Mouse (Mus musculus) gastrocnemius, adult 8-10 months (tissue): ENCODE measurements around the gene Ccdc126. TPM values are rescaled to one million over a fixed set of nuclear protein-coding genes. Genes with fewer than 3 reads are reported as not detected.
"Not testable (repeated sequence)": the region's sequence is repeated elsewhere in the genome, so short reads cannot be mapped to it uniquely, and the experiment has no call there.

Experiments
- DNase-seq, 2 experiments: peaks; one replicate each; pipeline ENCODE4 v3.0.0; 2022; ENCODE audit warnings: low spot score in 2 of 2
- total RNA-seq, 4 experiments: library from RNA; stranded (reverse); gene quantifications; 2 replicates each; pipeline ENCODE4 v1.2.4; 2022

Gene Ccdc126
- total RNA-seq = 1 to 10 TPM; 1.6 to 2.2 (median 1.8) TPM

DNA sequence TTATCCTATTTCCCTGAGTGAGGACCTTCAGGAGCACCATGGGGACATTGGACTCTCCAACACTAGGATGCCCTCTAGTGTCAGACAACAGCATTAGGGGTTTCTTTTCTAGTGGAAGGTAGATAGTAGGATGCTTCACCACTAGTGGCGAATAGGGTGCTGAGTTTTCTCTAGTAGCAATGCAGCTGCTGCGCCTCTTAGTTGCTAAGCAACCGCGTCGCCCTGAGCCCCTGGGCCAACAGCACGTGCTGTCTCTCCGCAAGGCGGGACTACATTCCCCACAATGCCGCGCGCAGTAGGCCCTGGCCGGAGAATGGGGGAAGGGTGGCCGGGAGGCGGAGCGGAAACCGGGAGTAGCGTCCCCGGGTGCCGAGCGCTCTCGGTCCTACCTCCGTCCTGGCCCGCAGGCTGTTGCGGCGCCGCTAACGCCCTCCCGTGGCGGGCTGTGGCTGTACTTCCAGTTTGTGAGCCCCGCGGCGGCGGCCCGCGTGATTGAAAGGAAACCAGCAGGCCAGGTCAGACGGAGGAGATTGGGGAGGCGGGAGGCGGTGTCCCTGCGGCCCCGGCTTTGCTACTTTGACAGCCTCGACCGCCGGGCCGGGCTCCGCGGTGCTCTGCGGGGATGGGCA is at the start of gene Ccdc126:
Ccdc126 (plus strand) TSS at position 309 of the 629 bp plus-strand sequence.
- DNase-seq = peak; percentile 96 to 98

DNA sequence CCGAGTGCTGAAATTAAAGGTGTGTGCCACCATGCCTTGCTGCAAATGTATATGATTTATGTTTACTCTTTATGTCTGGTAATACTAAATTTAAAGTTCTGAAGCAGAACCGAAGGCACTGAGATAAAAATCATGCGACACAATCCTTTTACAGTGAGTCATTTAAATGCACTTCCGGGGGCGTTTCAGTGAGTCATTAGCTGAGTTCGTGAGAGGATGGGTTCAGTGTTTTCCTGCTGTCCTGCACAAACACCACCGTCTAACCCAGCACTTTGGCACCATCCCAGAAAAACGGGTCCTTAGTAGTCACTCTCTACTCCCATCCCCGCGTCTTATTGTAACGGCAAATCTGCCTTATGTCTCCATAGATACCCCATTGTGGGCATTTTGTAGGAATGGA is 49.2 kb upstream of the Ccdc126 start:
- DNase-seq = no peak

DNA sequence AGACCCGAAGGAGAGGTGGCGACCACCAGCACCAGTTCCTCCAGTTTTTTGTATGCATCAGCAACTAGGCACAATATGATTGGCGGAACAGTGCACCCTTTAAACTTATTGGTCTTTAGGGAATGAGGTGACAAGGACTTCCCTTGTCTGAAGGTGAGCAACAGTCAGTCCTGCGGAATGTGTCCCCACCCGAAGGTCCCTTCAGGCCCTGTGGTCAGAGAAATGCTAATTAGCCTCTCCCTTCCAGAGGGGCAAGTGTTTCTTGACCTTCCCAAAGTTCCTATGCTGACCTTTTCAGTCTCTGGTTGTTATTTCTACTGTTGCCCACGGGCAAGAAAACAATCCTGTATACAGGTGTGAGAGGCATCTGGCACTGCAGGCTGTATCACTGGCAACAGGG is 47.3 kb upstream of the Ccdc126 start:
- no peak for DNase-seq

DNA sequence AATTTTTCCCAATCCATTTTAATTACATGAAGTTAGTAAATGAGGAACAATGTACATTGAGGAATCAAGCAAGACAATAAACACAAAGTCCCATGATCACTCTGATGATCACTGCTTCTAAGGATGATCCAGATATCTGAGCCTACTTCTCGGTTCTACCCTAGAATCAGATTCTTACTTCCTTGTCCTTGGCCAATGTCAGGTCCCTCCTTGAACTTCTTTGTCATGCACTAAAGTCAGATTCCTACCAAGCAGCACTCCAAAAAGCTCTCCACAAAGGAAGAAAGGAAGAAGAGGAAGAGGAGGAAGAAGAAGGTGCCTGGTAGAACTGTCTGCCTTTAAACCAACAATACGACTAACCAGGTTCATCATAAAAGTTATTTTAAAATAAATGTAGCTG is 46.2 kb upstream of the Ccdc126 start:
- no peak for DNase-seq

DNA sequence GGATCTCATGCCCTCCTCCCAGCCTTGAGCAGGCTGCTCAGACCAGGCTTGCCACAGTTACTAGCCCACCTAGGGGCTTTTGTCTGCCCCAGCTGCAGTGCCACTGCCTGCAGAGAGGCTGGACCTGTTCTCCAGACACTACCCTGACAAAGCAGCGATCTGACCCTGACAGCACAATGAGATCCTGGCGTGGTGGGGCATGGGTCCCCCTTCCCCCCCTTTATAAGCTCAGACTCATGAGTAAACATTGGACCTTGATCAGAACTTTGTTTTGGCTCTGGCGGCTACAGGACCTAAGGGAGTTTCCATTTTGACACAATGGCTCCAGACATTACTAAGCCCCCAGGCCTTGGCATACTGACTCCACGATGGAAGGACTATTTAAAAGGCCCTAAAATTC is 45.1 kb upstream of the Ccdc126 start:
- DNase-seq = no peak

DNA sequence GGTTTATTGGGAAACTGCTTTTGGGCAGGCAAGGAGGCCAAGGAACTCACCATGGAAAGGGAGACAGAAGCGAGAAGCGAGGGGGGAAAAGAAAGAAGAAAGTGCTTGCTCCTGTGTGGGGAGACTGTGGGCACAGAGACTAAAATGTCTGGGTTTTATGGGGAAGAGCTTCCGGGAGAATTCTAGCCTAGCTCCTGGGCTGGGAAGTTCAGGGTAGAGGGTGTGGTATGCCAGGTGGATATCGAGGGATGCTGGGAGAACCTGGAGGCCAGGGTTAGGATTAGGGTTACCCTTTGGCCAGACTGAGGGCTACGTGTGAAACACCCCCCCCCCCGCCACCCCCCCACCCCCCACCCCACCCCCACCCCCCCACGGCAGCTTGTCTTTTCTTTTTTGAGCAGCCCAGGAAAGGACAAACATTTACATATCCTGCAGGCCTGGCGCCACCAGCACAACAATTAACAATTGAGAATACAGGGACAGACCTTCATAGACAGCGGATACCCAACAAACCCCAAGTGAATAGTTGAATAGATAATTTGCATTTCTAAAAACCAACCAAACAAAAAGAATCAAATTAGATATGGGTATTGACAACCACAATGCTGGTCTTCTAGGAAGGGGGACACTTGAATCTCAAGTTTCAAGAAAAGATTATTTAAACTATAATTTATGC is 44.5 kb upstream of the Ccdc126 start:
- no peak for DNase-seq

DNA sequence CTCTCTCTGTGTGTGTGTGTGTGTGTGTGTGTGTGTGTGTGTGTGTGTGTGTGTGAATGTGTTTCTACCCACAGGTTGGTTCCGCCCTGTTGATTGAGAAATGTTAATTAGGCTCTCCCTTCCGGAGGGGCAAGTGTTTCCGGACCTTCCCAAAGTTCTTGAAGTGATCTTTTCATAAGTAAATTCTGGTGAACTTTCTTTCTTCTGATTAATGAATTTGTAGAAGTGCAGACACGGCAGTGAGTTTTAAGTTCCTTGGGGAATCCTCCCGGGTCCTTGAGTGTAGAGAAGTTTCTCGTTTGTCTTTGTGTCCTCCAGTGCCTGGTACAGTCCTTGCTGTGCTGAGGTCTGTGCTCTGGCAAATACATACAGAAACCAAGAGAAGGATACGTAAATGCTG is 43.8 kb upstream of the Ccdc126 start:
- no peak for DNase-seq

DNA sequence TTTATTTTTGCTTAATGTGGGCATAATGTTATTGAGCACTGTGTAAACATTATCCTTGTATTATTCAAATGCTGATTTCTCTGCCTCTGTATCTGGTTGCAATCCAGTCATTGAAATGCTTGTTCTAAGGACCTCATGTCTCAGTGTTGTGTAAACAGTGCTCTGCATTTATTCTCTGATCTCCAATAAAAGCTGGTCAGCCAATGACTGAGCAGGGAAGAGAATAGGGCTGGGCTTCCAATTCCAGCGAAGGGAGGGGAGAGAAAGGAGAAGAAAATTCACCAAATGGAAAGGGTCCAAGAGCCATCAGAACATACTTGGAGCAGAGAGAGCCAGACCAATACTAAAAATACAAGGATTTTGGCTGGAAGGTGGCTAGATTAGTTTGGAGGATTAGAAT is 38.1 kb upstream of the Ccdc126 start:
- DNase-seq = no peak

DNA sequence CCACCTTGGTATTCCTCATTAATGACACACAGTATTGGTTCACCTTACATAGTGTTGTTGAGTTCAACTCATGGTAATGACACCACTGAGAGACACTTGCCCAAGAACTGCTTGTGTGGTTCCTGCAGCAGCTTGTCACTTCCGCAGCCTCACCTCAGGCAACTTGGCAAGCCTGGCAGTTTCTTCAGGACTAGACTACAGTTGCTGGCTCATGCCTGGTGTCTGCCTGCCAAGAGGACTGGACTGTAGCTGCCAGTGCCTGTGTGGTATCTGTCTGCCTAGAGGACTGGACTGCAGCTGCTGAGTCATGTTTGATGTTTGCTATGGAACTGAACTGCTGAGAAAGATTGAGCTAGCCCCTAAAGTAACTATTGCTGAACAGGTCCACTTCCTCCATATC is 37.0 kb upstream of the Ccdc126 start:
- DNase-seq = peak; percentile 47 to 72

DNA sequence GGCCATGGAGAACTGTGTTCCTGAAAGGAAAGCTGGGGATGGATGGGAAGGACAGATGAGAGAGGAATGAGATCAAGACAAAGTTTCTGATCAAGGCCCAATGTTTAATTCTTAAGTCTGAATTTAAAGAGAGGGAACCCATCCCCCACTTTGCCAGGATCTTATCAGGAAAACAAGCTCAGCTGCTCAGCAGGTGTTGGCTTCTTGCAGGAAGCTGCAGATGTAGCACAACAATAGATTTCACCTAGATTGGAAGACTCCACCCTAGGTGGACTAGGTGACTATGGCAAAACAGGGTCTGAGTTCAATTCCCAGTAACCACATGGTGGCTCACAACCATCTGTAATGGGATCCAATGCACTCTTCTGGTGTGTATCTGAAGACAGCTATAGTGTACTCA is 20.8 kb upstream of the Ccdc126 start:
- no peak for DNase-seq

DNA sequence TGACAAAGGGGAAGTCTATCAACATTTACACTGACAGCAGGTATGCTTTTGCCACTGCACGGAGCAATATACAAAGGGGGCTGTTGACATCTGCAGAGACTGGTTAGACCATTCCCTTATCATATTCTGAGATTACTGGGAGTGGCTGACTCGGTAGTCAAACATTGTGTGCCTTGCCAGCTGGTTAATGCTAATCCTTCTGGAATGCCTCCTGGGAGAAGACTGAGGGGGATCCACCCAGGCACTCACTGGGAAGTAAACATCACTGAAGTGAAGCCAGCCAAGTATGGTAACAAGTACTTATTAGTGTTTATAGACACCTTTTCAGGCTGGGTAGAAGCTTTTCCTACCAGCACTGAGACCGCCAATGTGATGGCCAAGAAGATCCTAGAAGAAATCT is 4.3 kb upstream of the Ccdc126 start:
- DNase-seq = not testable (repeated sequence)

DNA sequence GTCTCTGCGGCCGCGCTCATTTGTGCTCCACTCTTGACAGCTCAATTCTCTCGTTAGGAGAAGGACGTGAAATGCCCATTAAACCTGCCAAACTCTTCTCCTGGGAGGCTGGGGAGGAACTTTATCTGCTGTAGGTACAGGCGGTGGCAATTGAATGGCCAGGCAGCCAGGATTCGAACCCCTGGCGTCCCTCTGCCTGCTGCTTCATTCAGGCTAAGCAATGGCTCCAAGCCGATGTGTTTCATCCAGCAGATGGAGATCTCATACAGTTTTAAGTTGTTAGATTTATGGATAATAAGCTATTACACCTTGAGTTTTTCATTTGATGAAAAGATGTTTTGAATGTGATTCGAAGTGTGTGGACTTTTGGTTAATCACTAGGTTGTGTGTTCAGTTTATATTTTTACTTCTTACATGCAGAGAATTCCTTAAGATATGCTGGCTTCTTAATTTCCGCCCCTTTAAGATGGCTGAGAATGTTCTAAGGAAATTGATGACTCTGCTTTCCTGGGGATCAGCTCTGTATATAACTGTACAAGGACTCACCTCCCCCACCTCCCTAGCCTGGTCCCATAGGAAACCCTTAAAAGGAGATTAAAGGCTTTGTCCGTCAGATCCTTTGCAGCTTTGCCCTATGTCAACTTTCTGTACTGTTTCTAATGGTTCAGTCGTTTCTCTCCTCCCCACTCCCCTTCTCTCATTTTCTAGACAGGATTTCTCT is 681 bp downstream of the Ccdc126 start:
- DNase-seq = no peak

DNA sequence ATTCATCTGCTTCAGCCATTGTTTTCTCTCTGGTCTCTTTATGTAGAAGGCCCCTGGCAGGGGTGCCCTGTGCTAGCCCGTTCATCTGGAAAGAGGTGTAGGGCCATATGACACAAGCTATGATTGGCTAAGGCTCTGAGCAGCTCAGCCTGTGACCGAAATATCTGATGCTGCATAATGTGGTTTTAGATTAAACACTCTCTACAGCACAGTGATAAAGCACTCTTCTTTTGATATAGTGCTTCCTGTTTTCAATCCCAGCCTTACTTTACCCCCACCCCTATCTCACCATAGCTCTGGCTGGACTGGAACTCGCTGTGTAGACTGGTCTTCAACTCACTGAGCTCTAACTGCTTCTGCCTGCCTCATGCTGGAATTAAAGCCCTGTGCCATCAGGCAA is 2.3 kb downstream of the Ccdc126 start:
- no peak for DNase-seq

DNA sequence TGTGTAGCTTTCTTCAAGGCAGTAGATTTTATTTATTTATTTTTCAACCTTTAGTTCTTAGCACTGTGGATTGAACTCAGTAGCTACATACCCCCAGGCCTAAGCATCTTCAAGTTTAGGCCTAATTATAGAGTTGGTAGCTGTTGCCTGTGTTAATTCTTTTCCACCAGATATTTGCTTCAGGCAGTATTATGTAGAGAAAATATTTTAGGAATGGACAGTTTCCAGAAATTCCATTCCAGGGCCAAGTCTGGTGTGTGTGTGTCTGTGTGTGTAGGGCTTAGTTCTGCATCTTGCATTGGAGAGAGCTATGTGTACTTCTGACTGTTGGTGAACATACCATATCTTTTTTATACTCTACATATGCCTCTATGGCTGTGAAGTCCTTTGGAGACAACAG is 3.0 kb downstream of the Ccdc126 start:
- no peak for DNase-seq

DNA sequence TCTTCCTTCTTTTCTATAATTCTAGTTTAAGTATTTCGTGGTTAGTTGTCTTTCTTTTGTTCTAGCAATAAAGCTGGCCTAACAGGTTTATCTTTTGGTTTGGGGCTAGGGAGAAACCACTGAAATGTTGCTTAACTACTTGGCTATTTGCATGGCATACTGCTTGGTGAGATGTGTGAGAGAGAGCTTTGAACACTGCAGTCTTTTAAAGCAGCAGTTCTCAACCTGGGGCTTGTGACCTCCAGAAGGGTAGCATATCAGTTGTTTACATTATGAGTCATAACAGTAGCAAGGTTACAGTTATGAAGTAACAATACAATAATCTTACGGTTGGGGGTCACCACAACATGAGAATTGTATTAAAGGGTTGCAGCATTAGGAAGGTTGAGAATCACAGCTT is 3.9 kb downstream of the Ccdc126 start:
- no peak for DNase-seq

DNA sequence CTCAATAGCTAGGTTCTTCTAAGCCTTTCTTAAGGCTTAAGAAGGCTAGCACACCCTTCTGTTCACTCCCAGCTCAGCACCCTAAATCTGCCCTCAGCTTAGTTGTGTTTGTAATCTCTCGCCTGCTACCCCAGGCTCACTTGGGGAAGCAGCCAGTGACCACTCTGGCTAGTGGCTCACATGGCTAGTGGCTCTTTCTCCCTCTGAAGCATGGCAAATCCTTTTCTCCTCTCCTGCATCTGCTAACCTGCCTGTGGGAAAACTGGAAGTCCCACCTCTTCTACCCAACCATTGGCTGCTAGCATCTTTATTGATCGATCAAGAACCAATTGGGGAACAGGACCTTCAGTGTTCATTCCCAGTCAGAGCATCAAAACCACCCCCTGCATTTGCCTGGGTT is 5.5 kb downstream of the Ccdc126 start:
- no peak for DNase-seq

DNA sequence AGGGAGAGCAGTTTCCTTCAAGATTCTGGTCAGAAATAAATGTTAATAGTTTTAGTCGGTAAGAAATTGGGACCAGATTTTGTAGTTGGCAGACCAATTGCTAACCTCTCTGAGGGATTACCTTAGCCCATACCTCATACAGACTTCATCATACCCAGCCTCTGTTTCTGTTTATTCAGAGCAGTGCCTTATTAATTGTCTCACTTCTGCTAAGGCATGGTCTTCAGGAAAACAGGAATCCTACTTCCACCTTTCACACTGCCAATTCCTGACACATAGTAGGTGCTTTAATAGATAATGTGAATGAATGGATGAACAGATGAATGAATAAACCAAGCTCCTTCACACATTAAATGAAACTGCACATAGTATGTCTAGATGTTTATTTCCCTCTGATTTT is 6.2 kb downstream of the Ccdc126 start:
- DNase-seq = no peak

DNA sequence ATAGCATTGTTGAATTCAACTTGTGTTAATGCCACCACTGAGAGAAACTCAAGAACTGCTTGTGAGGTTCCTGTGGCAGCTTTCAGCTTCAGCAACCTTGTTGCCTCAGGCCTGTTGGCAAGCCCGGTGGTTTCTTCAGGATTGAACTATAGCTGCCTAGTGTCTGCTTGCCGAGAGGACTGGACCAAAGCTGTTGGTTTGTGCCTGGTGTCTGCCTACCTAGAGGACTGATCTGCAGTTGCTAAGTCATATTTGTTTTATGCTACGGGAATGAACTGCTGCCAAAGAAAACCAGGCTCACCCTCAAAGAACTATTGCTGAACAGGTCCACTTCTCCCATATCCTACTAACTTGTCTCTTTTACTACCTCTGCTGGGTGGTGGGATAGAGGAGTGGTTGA is 7.8 kb downstream of the Ccdc126 start:
- DNase-seq = no peak

DNA sequence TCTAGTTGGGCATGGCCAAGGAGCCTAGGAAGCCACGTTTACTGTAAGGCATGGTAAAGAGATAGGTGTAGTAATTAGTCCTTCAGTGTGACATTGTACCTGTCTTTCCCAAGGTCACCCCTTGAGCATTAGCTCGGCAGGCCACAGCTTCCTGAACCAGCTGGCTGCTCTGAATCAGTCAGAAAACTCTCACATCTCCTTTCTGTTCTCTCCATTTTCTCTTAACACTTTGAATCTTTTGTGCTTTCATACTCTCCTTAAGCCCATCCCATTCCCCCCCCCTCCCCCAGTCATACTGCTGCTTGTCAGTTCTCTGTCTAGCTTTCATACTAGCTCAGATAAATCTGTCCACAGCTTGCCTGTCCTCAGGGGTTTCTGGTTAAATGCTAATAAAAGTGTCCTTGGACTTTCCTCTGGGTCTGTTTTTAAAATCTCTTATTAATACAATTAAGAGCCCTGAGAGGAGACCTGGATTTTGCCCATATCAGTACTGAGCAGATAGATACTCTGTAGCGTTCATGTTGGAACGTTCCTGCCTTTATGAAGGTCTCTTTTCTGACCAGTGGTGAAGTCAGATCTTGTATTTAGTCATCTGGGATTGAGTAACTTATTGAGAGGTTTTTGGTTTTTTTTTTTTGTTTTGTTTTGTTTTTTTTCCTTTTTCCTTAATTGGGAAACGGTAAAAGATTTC is 12.4 kb downstream of the Ccdc126 start:
- no peak for DNase-seq

DNA sequence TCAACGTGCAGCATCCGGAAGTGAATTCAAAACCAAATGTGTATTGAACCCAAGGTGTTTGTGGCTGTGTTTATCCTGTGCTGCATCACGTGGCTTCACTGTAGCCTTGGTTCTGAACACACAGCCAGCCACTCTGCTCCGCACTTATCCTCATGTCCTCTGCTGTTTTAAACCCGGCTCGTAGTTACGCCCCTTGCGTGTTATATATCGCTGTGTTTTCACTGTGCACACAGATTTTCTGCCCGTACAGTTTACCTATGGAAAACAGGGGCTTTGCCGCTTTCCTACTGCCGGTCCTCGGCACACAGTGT is 12.9 kb downstream of the Ccdc126 start:
- DNase-seq = no peak

DNA sequence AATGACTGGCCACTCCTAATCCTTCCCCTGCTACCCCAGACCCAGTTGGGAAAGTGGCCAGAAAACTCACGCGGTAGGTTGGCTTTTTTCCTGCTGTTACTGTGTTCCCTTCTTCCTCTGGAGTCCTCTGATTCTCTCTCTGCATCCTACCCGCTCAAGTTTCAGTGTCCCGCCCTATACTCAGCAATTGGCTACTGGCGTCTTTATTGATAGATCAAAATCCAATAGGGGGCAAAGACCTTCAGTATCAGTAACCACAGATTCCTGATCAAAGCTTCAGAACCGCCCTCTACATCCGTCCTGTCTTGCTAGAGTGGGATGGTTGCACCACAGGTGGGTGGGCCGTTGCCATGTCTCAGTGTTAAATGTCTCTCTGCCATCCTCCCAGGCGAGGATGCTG is 19.5 kb downstream of the Ccdc126 start:
- no peak for DNase-seq

DNA sequence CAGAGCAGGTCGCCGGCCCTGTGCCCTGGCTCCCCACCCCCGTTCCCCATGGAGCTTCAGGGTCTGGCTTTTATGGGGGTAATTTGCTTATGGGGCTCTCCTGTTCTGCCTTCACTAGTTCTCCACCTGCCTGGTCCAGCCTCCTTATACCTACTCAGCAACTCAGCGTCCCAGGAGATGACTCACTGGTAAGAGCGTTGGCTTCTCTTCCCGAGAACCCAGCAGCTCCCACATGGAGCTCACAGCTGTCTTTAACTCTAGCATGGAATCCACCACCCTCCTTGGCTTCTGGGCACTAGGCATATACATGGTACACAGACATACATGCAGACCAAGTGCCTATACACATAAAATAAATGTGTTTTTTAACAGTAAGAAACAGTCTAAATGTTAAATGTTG is 20.1 kb downstream of the Ccdc126 start:
- DNase-seq = no peak
